Mouse (Mus musculus): ENCODE measurements around the gene Poldip3.

DNA sequence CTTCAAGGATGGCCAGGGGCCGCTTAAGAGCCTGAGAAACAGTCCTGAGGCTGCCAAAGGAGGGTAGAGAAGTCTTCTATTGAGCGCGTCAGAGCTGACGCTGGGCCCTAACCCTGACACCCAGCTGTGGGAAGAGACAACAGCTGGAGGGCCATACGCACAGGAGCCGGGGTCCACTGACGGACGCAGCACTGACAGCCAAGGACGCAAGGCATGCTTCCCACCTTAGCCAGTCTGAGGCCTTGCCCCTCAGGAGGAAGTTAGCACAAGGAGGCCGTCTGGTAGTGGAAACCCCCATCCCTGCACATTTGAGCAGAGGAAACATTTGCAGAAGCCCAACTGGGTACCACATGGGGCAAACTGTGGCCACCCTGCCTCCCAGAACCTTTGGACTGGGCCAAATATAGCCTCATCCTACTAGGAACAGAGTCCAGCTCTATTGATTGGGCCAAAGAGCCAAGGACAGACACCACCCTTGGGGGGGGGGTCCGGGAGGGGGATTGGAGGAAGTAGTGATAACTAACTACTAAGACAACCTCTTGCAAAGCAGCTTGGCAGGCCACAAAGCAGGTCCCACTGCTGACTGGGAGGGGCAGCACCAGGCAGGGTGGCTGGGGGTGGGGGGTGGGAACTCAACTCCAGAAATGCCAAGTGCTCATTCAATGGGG is 13.8 kb upstream of the Poldip3 start:
- TF ChIP-seq EP300 (optimal IDR thresholded peaks at IDR 0.05) (no peak), CTCF (IDR thresholded peaks at IDR 0.05; ENCODE audit: low read depth) (no peak)

Measured in stomach, postnatal 0 days (tissue).